Mouse (Mus musculus) adrenal gland, adult 2 months (tissue): ENCODE measurements around the gene Fscn2. TPM values are rescaled to one million over a fixed set of nuclear protein-coding genes. Genes with fewer than 3 reads are reported as not detected.
"Not testable (repeated sequence)": the region's sequence is repeated elsewhere in the genome, so short reads cannot be mapped to it uniquely, and the experiment has no call there.

Experiments used
- DNase-seq: peaks from one replicate; pipeline ENCODE4 v3.0.0; 2021
- polyA plus RNA-seq: library from polyadenylated mRNA; depleted of rRNA; stranded (reverse); fragments of >200 nt; gene quantifications from 2 replicates; pipeline ENCODE4 v1.2.3, GENCODE M21; 2012
- total RNA-seq, 2 experiments: library from RNA; stranded (reverse); gene quantifications; 2 replicates each; pipeline ENCODE4 v1.2.3; 2021

Fscn2 gene
- total and polyA plus RNA-seq, 3 experiments, result 0.16 to 0.58 (median 0.17) TPM

- DNase-seq, result no peak
Observed at GRCm38 (mm10) chr11:120345067-120345681, 16.2 kb upstream of the Fscn2 start.

- DNase-seq, result not testable (repeated sequence)
Observed at GRCm38 (mm10) chr11:120346383-120347034, 14.8 kb upstream of the Fscn2 start.

GRCm38 (mm10) chr11:120347301-120347700, 14.0 kb upstream of the Fscn2 start:
- DNase-seq, result peak; percentile 43

GRCm38 (mm10) chr11:120347791-120348683, 13.3 kb upstream of the Fscn2 start, which contains the start of gene Actg1:
Actg1 (minus strand) TSS chr11:120348542.
- peak; percentile 95 for DNase-seq

GRCm38 (mm10) chr11:120348684-120349370, 12.5 kb upstream of the Fscn2 start:
- peak; percentile 72 for DNase-seq

GRCm38 (mm10) chr11:120349371-120349985, 11.9 kb upstream of the Fscn2 start:
- DNase-seq, result peak; percentile 73

- DNase-seq, result peak; percentile 95
Observed at GRCm38 (mm10) chr11:120349986-120350702, 11.2 kb upstream of the Fscn2 start.

GRCm38 (mm10) chr11:120350711-120351110, 10.6 kb upstream of the Fscn2 start:
- DNase-seq, result peak; percentile 56

GRCm38 (mm10) chr11:120351250-120352092, 9.9 kb upstream of the Fscn2 start:
- DNase-seq, result no peak

GRCm38 (mm10) chr11:120352093-120352350, 9.3 kb upstream of the Fscn2 start:
- DNase-seq, result not testable (repeated sequence)

GRCm38 (mm10) chr11:120352571-120353290, 8.6 kb upstream of the Fscn2 start:
- DNase-seq, result peak; percentile 54

- peak; percentile 97 for DNase-seq
Observed at GRCm38 (mm10) chr11:120353500-120354303, 7.6 kb upstream of the Fscn2 start.

GRCm38 (mm10) chr11:120354304-120355276, 6.7 kb upstream of the Fscn2 start:
- DNase-seq, result peak; percentile 60

GRCm38 (mm10) chr11:120355277-120356039, 5.9 kb upstream of the Fscn2 start:
- no peak for DNase-seq

GRCm38 (mm10) chr11:120356319-120356840, 5.0 kb upstream of the Fscn2 start:
- no peak for DNase-seq

- DNase-seq, result no peak
Observed at GRCm38 (mm10) chr11:120356900-120357299, 4.4 kb upstream of the Fscn2 start.
